Mouse (Mus musculus): Measurements from ENCODE around the gene Tcf3. TPM values are rescaled to one million over a fixed set of nuclear protein-coding genes. Genes with fewer than 3 reads are reported as not detected.

Tcf3 gene
- total RNA-seq, 2 experiments from 2014 or later: 33.3 to 35.0 TPM

- DNase-seq (ENCODE audit: low spot score in 2 of 2): no peak
These were observed 8.2 kb upstream of the Tcf3 start for GRCm38 (mm10) chr10:80441598-80441997.

GRCm38 (mm10) chr10:80440031-80440430 is 6.6 kb upstream of the Tcf3 start:
- DNase-seq (ENCODE audit: low spot score in 2 of 2): no peak

GRCm38 (mm10) chr10:80437973-80438372 is 4.5 kb upstream of the Tcf3 start:
- no peak for DNase-seq (ENCODE audit: low spot score in 2 of 2)

- no peak for DNase-seq (ENCODE audit: low spot score in 2 of 2)
These were observed 2.8 kb upstream of the Tcf3 start for GRCm38 (mm10) chr10:80436276-80436675.

- DNase-seq (ENCODE audit: low spot score in 2 of 2): no peak
These were observed 2.3 kb upstream of the Tcf3 start for GRCm38 (mm10) chr10:80435764-80436163.

- no peak for DNase-seq (ENCODE audit: low spot score in 2 of 2)
These were observed 1.4 kb upstream of the Tcf3 start for GRCm38 (mm10) chr10:80434823-80435222.

- no peak for DNase-seq (ENCODE audit: low spot score in 2 of 2)
These were observed 766 bp upstream of the Tcf3 start for GRCm38 (mm10) chr10:80434233-80434592.

- DNase-seq (ENCODE audit: low spot score in 2 of 2): no peak
These were observed 423 bp downstream of the Tcf3 start for GRCm38 (mm10) chr10:80432936-80433512.

GRCm38 (mm10) chr10:80432387-80432785 is 1.1 kb downstream of the Tcf3 start:
- DNase-seq (ENCODE audit: low spot score in 2 of 2): no peak

GRCm38 (mm10) chr10:80431570-80432386 is 1.7 kb downstream of the Tcf3 start:
- no peak for DNase-seq (ENCODE audit: low spot score in 2 of 2)

GRCm38 (mm10) chr10:80430375-80430980 is 3.0 kb downstream of the Tcf3 start:
- DNase-seq (ENCODE audit: low spot score in 2 of 2): no peak

- DNase-seq (ENCODE audit: low spot score in 2 of 2): no peak
These were observed 3.6 kb downstream of the Tcf3 start for GRCm38 (mm10) chr10:80429800-80430199.

- no peak for DNase-seq (ENCODE audit: low spot score in 2 of 2)
These were observed 8.4 kb downstream of the Tcf3 start for GRCm38 (mm10) chr10:80425041-80425440.

- no peak for DNase-seq (ENCODE audit: low spot score in 2 of 2)
These were observed 9.9 kb downstream of the Tcf3 start for GRCm38 (mm10) chr10:80423562-80423961.

- DNase-seq (ENCODE audit: low spot score in 2 of 2): no peak
These were observed 11.6 kb downstream of the Tcf3 start for GRCm38 (mm10) chr10:80421651-80422472.

- DNase-seq (ENCODE audit: low spot score in 2 of 2): no peak
These were observed 12.2 kb downstream of the Tcf3 start for GRCm38 (mm10) chr10:80421208-80421607.

GRCm38 (mm10) chr10:80420729-80421128 is 12.7 kb downstream of the Tcf3 start:
- DNase-seq (ENCODE audit: low spot score in 2 of 2): no peak

GRCm38 (mm10) chr10:80419419-80419818 is 14.0 kb downstream of the Tcf3 start:
- DNase-seq (ENCODE audit: low spot score in 2 of 2): no peak

GRCm38 (mm10) chr10:80418311-80418710 is 15.1 kb downstream of the Tcf3 start:
- no peak for DNase-seq (ENCODE audit: low spot score in 2 of 2)

- no peak for DNase-seq (ENCODE audit: low spot score in 2 of 2)
These were observed 15.6 kb downstream of the Tcf3 start for GRCm38 (mm10) chr10:80417841-80418240.

- DNase-seq (ENCODE audit: low spot score in 2 of 2): no peak
These were observed 16.1 kb downstream of the Tcf3 start for GRCm38 (mm10) chr10:80417371-80417770.

- no peak for DNase-seq (ENCODE audit: low spot score in 2 of 2)
These were observed 17.9 kb downstream of the Tcf3 start for GRCm38 (mm10) chr10:80415566-80415965.
